Mouse (Mus musculus): ENCODE data around the gene Robo2. TPM values are rescaled to one million over a fixed set of nuclear protein-coding genes. Genes with fewer than 3 reads are reported as not detected.

Gene Robo2
- total and polyA plus RNA-seq, 3 experiments, result not detected

DNA sequence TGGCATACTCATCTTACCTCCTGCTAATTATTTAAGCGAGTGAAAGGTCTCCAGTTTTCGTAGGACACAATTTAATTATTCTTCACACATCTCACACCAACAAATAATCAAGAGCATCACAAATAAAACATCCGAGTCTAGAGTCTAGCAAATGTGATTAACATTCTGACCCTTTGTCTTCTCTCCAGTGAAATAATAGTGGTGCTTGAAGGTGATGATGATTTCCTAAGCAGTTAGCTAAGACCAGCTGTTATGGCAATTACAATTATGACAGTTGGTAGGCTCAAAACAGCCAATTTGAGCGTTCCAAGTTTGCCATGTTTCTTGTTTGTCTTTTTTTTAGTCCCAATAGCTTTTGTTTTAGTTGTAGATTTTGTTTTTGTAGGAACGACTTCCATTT lies 210.9 kb downstream of the Robo2 start:
- TF ChIP-seq RAD21 (IDR thresholded peaks at IDR 0.05; ENCODE audit: low read depth, low read length) (no peak), HCFC1 (IDR thresholded peaks at IDR 0.05; ENCODE audit: low read depth, low read length) (no peak), ZMIZ1 (IDR thresholded peaks at IDR 0.05; ENCODE audit: low read depth, low read length) (no peak), CHD1 (IDR thresholded peaks at IDR 0.05; ENCODE audit: low read depth, low read length) (no peak), USF2 (IDR thresholded peaks at IDR 0.05; ENCODE audit: borderline replicate concordance in 1 of 2, insufficient read depth in 1 of 2, low read depth in 1 of 2, low read length in 2 of 2) (no peak), MAX (IDR thresholded peaks at IDR 0.05; ENCODE audit: low read length) (no peak), JUND (IDR thresholded peaks at IDR 0.05; ENCODE audit: low read depth, low read length) (no peak), ZNF384 (IDR thresholded peaks at IDR 0.05; ENCODE audit: low read depth, low read length) (no peak), TBP (IDR thresholded peaks at IDR 0.05; ENCODE audit: low read depth, low read length) (no peak), NELFE (IDR thresholded peaks at IDR 0.05; ENCODE audit: low read depth, low read length) (no peak), ETS1 (IDR thresholded peaks at IDR 0.05; ENCODE audit: low read depth, low read length) (no peak), TCF12 (IDR thresholded peaks at IDR 0.05; ENCODE audit: low read depth, low read length) (no peak), BHLHE40 (IDR thresholded peaks at IDR 0.05; ENCODE audit: borderline replicate concordance, low read depth, low read length) (no peak)
- no peak overlapping the region for H3K27ac ChIP-seq (ENCODE audit: control insufficient read depth, low read depth, low read length)
- DNase-seq (ENCODE audit: low read depth, low spot score), result no peak
- H3K79me2 ChIP-seq (ENCODE audit: control insufficient read depth, insufficient read depth, low read length, poor library complexity), result no peaks in the 10 kb centered on the region
- H3K36me3 ChIP-seq (ENCODE audit: control insufficient read depth in 1 of 2, insufficient read depth in 2 of 2, low read length in 2 of 2), result no peaks in the 10 kb centered on the region
- H3K9ac ChIP-seq (ENCODE audit: control insufficient read depth, low read depth, low read length, poor library complexity, severe bottlenecking), result no peak overlapping the region
- H3K9me3 ChIP-seq (replicated peaks; ENCODE audit: insufficient read depth, low read length), result no peaks in the 10 kb centered on the region
- no peak overlapping the region for H3K4me3 ChIP-seq (ENCODE audit: control insufficient read depth in 1 of 2, insufficient read depth in 1 of 2, low read depth in 2 of 2, low read length in 2 of 2)
- no peaks in the 10 kb centered on the region for H3K4me1 ChIP-seq (ENCODE audit: control insufficient read depth in 1 of 2, insufficient read depth in 2 of 2, low read length in 2 of 2)
- H3K27me3 ChIP-seq (ENCODE audit: control insufficient read depth in 1 of 2, insufficient read depth in 2 of 2, low read length in 2 of 2), result no peaks in the 10 kb centered on the region

GRCm38 (mm10) chr16:74200024-74200703 lies 211.5 kb downstream of the Robo2 start:
- DNase-seq (ENCODE audit: low read depth, low spot score), result no peak
- Histone ChIP-seq H3K27me3 (ENCODE audit: control insufficient read depth in 1 of 2, insufficient read depth in 2 of 2, low read length in 2 of 2) (no peaks in the 10 kb centered on the region), H3K79me2 (ENCODE audit: control insufficient read depth, insufficient read depth, low read length, poor library complexity) (no peaks in the 10 kb centered on the region), H3K27ac (ENCODE audit: control insufficient read depth, low read depth, low read length) (no peak overlapping the region), H3K4me3 (ENCODE audit: control insufficient read depth in 1 of 2, insufficient read depth in 1 of 2, low read depth in 2 of 2, low read length in 2 of 2) (no peak overlapping the region), H3K9me3 (replicated peaks; ENCODE audit: insufficient read depth, low read length) (no peaks in the 10 kb centered on the region), H3K9ac (ENCODE audit: control insufficient read depth, low read depth, low read length, poor library complexity, severe bottlenecking) (no peak overlapping the region), H3K36me3 (ENCODE audit: control insufficient read depth in 1 of 2, insufficient read depth in 2 of 2, low read length in 2 of 2) (no peaks in the 10 kb centered on the region), H3K4me1 (ENCODE audit: control insufficient read depth in 1 of 2, insufficient read depth in 2 of 2, low read length in 2 of 2) (no peaks in the 10 kb centered on the region)
- TF ChIP-seq ZC3H11A (IDR thresholded peaks at IDR 0.05; ENCODE audit: low read depth, low read length), result no peak
- no peak for TF ChIP-seq TBP (IDR thresholded peaks at IDR 0.05; ENCODE audit: low read depth, low read length)
- no peak for TF ChIP-seq E2F4 (IDR thresholded peaks at IDR 0.05; ENCODE audit: borderline replicate concordance, low read depth, low read length)
- no peak for TF ChIP-seq RCOR1 (IDR thresholded peaks at IDR 0.05; ENCODE audit: low read depth, low read length)
- TF ChIP-seq GATA1 (IDR thresholded peaks at IDR 0.05; ENCODE audit: low read depth, low read length), result no peak
- no peak for TF ChIP-seq MAZ (IDR thresholded peaks at IDR 0.05; ENCODE audit: low read depth, low read length)
- no peak for TF ChIP-seq POLR2AphosphoS2 (IDR thresholded peaks at IDR 0.05; ENCODE audit: low read length)
- no peak for TF ChIP-seq ZNF384 (IDR thresholded peaks at IDR 0.05; ENCODE audit: low read depth, low read length)
- no peak for TF ChIP-seq MAX (IDR thresholded peaks at IDR 0.05; ENCODE audit: low read length)
- no peak for TF ChIP-seq EP300 (IDR thresholded peaks at IDR 0.05; ENCODE audit: low read depth in 1 of 2, low read length in 2 of 2)
- no peak for TF ChIP-seq JUND (IDR thresholded peaks at IDR 0.05; ENCODE audit: low read depth, low read length)
- no peak for TF ChIP-seq CTCF (IDR thresholded peaks at IDR 0.05 in 2 of 3, conservative IDR thresholded peaks at IDR 0.05 in 1 of 3; ENCODE audit: control insufficient read depth in 1 of 3, insufficient read depth in 1 of 3, low read depth in 2 of 3, low read length in 3 of 3, poor library complexity in 1 of 3, severe bottlenecking in 1 of 3)
- TF ChIP-seq POLR2AphosphoS5 (IDR thresholded peaks at IDR 0.05; ENCODE audit: borderline replicate concordance, low read depth, low read length), result no peak
- no peak for TF ChIP-seq ELF1 (IDR thresholded peaks at IDR 0.05; ENCODE audit: low read depth, low read length)
- no peak for TF ChIP-seq CHD1 (IDR thresholded peaks at IDR 0.05; ENCODE audit: low read depth, low read length)
- no peak for TF ChIP-seq MXI1 (IDR thresholded peaks at IDR 0.05; ENCODE audit: low read depth, low read length)
- TF ChIP-seq MEF2A (IDR thresholded peaks at IDR 0.05; ENCODE audit: extremely low read depth, insufficient replicate concordance, low read depth, low read length, poor library complexity, severe bottlenecking), result no peak
- no peak for TF ChIP-seq POLR2A (IDR thresholded peaks at IDR 0.05; ENCODE audit: control insufficient read depth in 1 of 2, insufficient read depth in 1 of 2, low read depth in 1 of 2, low read length in 2 of 2, poor library complexity in 1 of 2)
- no peak for TF ChIP-seq BHLHE40 (IDR thresholded peaks at IDR 0.05; ENCODE audit: borderline replicate concordance, low read depth, low read length)
- TF ChIP-seq ZKSCAN1 (IDR thresholded peaks at IDR 0.05; ENCODE audit: low read depth, low read length), result no peak

Measured in MEL (cell line).